Mouse (Mus musculus) MN1 (cell line): ENCODE measurements around the gene Arnt2.

Source experiments
- DNase-seq: peaks from one replicate; pipeline ENCODE4 v3.0.0-alpha.2; 2016; ENCODE audit warnings: low spot score

Gene Arnt2

GRCm38 (mm10) chr7:84286526-84287225 is 123.3 kb downstream of the Arnt2 start:
- no peak for DNase-seq

- no peak for DNase-seq
Measured at GRCm38 (mm10) chr7:84285790-84286189, 124.2 kb downstream of the Arnt2 start.

- DNase-seq: no peak
Measured at GRCm38 (mm10) chr7:84284974-84285373, 125.0 kb downstream of the Arnt2 start.

GRCm38 (mm10) chr7:84282231-84282630 is 127.7 kb downstream of the Arnt2 start:
- DNase-seq: no peak

GRCm38 (mm10) chr7:84279231-84279630 is 130.7 kb downstream of the Arnt2 start:
- DNase-seq: no peak

GRCm38 (mm10) chr7:84275312-84275711 is 134.7 kb downstream of the Arnt2 start:
- DNase-seq: no peak

- no peak for DNase-seq
Measured at GRCm38 (mm10) chr7:84273930-84274329, 136.0 kb downstream of the Arnt2 start.

- peak; percentile 56 for DNase-seq
Measured at GRCm38 (mm10) chr7:84272206-84272818, 137.7 kb downstream of the Arnt2 start.

GRCm38 (mm10) chr7:84271429-84271828 is 138.5 kb downstream of the Arnt2 start:
- no peak for DNase-seq

- no peak for DNase-seq
Measured at GRCm38 (mm10) chr7:84263466-84263865, 146.5 kb downstream of the Arnt2 start.

GRCm38 (mm10) chr7:84261341-84261740 is 148.6 kb downstream of the Arnt2 start:
- no peak for DNase-seq

- no peak for DNase-seq
Measured at GRCm38 (mm10) chr7:84260401-84260800, 149.6 kb downstream of the Arnt2 start.

GRCm38 (mm10) chr7:84259309-84259985 is 150.5 kb downstream of the Arnt2 start:
- DNase-seq: no peak

- no peak for DNase-seq
Measured at GRCm38 (mm10) chr7:84256661-84257060, 153.3 kb downstream of the Arnt2 start.

- DNase-seq: no peak
Measured at GRCm38 (mm10) chr7:84256245-84256644, 153.7 kb downstream of the Arnt2 start.

GRCm38 (mm10) chr7:84254916-84255315 is 155.1 kb downstream of the Arnt2 start:
- no peak for DNase-seq

GRCm38 (mm10) chr7:84254311-84254710 is 155.7 kb downstream of the Arnt2 start:
- no peak for DNase-seq

GRCm38 (mm10) chr7:84251667-84252066 is 158.3 kb downstream of the Arnt2 start:
- DNase-seq: no peak

- no peak for DNase-seq
Measured at GRCm38 (mm10) chr7:84250736-84251135, 159.2 kb downstream of the Arnt2 start.

- no peak for DNase-seq
Measured at GRCm38 (mm10) chr7:84249951-84250350, 160.0 kb downstream of the Arnt2 start.

- DNase-seq: no peak
Measured at GRCm38 (mm10) chr7:84249381-84249780, 160.6 kb downstream of the Arnt2 start.

GRCm38 (mm10) chr7:84247960-84248665 is 161.9 kb downstream of the Arnt2 start:
- no peak for DNase-seq

- no peak for DNase-seq
Measured at GRCm38 (mm10) chr7:84246878-84247277, 163.1 kb downstream of the Arnt2 start.
